Mouse (Mus musculus) kidney, postnatal 14 days (tissue): ENCODE data around the gene Tnk2.
A peak's percentile ranks its signal among the peaks of the same experiment; 100 is the strongest.

Source experiments
- DNase-seq: peaks from one replicate; pipeline ENCODE4 v3.0.0; 2022; ENCODE audit warnings: mixed read lengths

Tnk2 gene

GRCm38 (mm10) chr16:32723163-32723562 lies 79.5 kb downstream of the Tnk2 start:
- DNase-seq = no peak

- DNase-seq = no peak
Measured at GRCm38 (mm10) chr16:32723767-32724166, 80.1 kb downstream of the Tnk2 start.

GRCm38 (mm10) chr16:32724259-32724658 lies 80.6 kb downstream of the Tnk2 start:
- no peak for DNase-seq

- no peak for DNase-seq
Measured at GRCm38 (mm10) chr16:32726501-32726900, 82.8 kb downstream of the Tnk2 start.

GRCm38 (mm10) chr16:32728240-32728639 lies 84.6 kb downstream of the Tnk2 start:
- peak; percentile 43 for DNase-seq

GRCm38 (mm10) chr16:32728730-32729129 lies 85.1 kb downstream of the Tnk2 start:
- no peak for DNase-seq
